Mouse (Mus musculus) spleen, postnatal 4 days (tissue): ENCODE data around the gene Atxn1.

ENCODE experiments used
- DNase-seq, 2 experiments: peaks; one replicate each; pipeline ENCODE4 v3.0.0; 2022; ENCODE audit warnings: low spot score in 2 of 2

Gene Atxn1

DNA sequence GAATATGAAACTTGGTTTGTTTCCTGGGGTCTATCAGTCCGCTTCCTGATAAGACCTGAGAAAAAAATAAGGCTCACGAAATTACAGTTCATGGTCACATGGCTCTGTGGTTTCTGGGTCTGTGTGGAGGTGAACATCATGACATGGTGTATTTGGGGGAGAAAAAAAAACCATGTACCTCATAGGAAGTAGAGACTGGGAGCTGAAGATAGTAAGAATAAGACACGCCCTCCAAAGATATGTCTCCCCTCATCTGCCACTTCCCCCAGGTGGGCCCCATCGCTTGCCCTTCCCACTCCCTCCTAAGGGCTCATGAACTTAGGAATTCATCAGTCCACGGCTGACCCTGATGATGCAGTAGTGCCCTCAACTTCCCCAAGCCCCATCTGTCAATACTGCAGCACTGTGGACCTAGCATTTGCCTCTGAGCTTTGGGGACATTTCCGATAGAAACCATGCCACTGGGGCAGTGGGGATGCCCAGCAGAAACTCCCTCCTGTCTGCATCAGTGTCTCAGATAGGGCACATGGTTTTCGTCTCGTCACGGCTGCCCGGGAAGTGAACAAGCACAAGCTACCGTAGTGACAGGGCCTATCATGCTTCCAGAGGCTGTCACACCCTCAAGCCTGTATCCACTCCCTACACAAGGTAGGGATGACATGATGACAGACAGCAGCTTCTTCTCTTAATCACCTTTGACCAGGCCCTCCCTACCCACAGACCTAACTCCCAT lies 437.4 kb downstream of the Atxn1 start:
- peak; percentile 75 to 81 for DNase-seq

DNA sequence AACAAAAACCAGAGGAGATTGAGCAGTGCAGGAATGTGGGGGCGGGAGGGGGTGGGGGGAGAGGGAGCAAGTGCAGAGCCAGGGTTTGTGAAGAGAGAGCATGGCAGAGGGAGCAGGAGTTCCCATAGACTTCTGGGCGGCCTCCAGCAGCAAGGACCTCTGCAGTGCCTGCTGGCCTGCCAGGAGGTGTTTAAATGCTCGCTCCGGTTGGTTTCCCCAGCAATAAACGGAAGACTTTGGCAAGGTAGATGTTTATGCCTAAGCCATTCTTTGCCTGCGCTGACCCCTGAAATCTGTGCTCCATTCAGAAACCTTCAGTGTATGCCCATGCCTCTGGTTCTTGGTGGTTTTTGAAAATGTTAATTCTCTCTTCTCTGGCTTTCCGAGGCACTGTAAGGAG lies 438.6 kb downstream of the Atxn1 start:
- DNase-seq, result no peak

DNA sequence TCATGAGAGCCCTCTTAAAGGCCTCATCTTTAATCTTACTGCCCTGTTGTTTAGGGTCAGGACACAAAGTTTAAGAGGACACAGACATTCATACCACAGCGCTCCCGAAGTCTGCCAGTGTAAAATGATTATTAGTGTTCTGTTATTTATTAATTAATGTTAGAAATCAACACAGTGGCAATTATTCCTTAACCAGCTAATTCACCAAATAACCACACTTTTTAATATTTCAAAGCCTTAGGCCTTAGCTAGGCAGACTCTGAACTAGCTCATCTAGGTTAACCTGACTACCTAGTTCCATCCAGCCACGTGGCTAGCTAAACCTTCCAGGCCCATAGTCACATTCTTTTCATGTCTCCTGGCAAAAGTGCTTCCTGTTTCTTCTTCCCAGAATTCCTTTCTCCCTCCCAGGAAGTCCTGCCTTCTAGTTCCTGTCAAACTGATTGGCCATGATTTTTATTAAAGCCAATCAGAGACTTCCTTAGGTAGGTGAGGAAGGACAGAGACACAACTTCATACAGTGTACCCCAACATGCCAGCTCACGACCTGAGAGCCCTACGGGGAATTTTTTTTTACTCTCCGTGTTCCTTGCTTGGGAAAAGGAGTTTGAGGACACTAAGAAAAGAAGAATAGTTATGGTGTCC lies 439.9 kb downstream of the Atxn1 start:
- no peak for DNase-seq

DNA sequence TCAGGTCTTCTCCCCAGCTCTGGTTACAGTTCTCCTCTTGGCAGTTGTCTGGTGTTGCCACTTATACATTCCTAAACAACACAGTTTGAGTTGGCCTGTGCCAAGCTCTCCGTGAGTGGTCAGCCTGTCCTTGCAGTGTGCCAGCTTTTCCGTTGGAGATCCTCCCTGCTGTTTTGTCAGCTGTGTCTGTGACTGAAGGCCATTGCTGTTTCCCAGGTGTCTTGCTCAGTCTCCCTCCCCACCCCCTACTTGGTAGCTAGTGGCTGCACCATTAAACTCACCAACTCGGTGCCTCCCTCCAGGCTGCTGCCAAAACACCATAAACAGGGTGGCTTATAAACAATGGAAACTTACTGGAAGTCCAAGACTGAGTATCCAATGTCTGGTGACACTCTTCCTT lies 440.5 kb downstream of the Atxn1 start:
- DNase-seq, result no peak

DNA sequence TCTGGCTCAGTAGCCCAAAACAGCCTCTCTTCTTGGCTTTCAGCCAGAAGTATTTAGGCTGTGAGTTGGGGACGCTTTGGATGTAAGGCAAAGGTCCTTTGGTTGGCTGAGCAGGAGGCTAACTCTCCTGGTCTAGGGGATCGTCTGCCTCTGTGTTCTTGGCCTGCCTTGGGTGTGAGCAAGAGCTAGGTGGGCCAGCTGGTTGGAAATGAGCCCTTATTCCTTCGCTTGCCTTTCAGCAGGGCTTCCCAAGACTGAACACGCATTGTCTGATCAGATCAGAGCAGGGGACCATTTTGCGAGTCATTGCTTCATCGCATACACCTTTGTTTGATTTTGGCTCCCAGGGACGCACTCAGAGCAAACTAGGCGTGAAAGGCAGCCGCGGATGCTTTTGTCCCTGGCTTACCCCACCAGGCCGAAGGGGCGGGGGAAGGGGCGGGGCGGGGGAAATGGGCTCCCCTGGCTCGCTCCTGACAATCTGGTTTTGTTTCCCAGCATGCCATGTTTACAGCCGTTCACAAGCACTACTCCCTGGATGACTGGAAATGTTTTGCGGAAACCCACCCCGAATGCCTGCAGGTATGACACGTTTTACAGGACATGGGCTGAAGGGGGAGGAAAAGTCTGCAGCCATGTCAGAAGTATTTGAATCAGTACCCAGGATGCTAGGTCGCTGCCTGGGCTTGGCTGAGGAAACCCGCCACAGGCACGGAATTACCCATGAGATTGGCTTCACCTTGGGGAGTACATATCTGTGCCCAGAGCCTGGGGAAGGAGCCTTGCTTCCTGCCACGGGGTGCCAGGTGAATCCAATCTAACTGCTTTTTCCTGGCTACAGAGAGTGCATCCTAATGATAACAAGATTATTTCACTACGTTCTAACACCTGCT lies 448.1 kb downstream of the Atxn1 start:
- DNase-seq, result peak in 1 of 2 experiments; percentile 59

DNA sequence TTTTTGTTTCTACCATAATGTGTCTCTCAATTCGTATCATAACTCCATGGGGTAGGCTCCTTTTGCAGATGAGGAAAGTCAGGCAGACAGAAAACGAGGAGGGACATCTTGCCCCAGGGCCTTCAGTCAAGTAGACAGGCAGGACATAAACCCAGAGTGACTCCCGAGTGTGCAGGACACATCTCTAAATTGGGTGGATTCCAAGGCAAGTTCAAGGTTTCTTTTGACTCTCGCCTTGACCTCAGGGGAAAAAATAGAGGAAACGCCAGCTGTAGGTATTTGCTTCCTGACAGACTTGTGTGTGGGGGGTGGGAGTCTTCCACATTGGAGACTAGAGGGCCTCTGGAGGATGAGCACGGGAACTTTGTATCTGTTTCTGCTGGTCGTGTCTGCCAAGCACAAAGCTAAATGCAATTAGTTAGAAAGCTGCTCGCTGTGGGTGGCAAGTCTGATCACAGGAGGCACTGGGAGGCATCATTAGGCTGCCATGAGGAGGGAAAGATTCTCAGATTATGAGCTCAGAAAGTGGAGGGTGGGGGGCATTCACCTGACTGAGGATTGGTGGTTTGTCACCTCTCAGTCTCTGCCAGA lies 449.9 kb downstream of the Atxn1 start:
- no peak for DNase-seq

DNA sequence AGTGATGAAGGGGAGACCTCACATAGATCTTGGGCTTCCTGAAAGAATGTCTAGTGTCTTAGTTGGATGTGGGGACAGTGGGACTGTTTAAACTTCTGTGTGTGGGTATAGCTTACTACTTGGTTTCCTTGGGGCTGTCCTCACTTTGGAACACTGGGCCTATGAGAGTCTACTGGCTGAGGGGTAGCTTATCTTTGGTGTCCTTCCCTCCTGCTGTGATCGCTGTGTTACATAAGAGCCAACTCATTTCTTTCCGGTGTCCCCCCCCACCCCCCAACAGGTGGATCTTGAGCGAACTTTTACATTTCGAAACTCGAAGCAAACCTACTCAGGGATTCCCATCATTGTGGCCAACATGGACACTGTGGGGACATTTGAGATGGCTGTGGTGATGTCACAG lies 450.7 kb downstream of the Atxn1 start:
- DNase-seq, result no peak

DNA sequence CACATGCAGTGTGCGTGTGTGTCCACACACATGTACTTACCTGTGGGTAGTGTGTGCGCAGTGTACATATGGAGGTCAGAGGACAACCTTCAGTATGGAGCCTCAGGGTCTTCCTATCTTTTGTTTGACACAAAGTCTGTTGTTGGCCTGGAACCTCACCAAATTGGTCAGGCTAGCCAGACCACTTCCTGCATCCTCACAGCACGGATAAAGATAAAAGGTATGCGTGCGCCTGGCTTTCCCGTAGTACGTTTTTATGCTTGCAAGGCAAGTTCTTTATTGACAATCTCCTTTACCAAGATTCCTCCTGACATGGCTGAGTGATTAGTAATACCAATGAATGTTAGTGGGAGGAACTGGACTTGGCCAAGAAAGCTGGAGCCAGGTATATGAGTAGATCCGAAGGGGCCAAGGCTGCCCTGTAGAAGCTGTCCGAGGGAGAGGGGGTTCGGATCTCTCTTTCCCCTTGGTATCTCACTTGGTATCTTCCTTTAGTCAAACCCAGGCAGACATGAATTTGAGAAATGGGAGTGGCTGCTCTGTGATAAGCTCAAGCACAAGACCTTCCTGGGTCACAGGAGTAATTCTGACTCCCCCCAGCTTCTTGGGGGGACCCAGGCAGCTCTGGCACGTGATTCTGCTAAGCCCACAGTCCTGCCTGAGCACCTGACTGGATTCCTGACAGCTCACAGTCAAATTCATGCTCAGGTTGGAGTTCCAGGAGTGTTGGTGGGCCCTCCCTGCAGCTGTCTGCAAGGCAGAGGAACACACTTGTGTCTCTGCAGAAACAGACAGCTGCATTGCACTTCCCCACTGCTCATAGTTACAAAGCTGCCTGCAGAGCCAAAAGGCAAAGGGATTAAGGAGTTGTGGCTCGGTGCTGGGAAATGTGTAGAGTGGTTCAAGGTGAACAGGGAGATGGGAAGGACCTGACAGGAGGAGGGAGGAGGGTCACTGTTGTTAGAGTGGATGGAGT lies 451.5 kb downstream of the Atxn1 start:
- DNase-seq, result no peak

DNA sequence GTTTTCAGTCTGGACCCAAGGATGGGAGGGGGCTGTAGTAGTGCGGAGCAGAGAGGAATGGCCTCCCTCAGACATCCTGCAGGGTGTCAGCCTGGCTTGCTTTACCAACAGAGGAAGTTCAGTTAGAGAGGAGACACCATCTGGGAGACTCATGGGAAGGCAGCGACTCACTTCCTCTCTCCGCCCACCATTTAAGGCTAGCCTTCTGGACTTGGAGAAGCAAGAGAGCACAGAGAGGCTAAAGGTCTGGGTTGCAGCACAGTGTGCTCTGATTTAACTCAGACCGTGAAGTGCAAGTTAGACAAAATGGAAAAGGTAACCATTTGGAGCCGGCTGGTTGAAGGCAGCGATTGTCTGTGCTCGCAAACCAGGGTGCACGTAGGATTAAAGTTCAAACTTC lies 452.3 kb downstream of the Atxn1 start:
- no peak for DNase-seq

DNA sequence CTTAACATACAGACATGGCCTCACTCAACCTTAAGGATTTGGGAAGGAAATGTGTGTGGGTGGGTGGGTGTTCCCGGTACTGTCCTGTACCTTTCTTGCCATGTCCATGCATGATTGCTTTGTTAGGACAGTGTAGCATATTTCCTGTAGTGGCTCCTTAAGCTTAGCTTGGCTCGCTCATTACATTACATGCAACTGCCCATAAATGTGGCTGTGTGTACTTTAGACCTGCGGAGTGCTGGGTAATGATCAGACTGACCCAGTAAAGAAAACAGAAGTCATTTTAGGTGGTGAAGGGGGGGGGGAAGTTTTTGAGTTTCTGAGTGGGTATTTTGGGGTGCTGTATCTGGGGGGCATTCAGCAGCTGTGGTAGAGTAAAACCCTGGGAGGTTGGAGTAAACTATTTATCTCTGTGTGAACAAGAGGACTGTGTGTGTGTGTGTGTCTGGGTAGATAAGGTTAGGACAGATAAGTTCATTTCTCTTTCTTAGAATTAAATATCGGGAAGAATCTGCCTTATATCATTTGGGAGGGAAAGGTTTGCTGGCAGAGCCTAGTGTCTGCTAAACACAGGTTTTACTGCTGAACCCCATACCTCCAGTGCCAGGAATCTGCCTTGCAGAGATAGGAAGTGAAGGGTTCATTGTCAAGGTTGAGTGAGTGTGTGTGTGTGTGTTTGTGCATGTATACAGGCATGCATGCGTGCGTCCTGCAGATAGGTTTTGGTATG lies 452.9 kb downstream of the Atxn1 start:
- DNase-seq, result no peak

DNA sequence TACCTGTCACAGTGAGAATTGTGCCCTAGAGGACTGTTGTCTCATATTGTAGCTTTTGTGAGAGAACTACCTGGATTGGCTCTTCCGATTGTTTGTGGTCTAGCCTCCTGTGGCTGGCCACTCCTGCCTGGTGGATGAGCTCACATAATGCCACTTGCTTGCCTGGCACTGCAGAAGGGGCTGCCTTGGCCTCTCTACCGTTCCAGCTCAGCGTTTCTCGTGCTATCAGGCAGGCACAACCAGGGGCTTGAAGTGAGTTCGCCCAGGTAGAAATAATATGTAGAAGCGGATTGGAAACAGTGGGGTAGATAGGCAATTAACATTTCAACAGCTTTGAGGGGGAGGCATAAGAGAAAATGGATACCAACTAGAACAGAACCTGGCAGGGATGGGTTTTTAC lies 455.4 kb downstream of the Atxn1 start:
- no peak for DNase-seq

DNA sequence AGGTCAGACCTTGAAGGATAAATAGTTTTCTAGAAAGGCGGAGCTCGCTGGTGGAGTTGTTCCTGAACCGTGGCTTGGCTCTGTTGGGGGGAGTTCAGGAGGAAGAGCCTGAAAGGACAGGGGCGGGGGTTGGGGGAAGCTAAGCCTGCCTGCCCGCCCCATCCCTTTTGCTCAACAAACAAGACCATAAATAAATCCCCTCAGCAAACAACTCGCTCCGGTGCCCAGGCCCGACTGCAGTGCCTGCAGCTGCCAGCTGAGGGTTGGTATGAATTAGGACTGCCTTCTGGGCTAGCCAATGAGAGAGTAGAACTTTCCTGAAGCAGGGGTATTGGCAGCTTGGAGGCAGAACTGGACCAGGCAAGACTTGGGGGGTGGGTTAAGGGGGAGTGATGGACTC lies 456.3 kb downstream of the Atxn1 start:
- DNase-seq, result peak; percentile 70 to 84

DNA sequence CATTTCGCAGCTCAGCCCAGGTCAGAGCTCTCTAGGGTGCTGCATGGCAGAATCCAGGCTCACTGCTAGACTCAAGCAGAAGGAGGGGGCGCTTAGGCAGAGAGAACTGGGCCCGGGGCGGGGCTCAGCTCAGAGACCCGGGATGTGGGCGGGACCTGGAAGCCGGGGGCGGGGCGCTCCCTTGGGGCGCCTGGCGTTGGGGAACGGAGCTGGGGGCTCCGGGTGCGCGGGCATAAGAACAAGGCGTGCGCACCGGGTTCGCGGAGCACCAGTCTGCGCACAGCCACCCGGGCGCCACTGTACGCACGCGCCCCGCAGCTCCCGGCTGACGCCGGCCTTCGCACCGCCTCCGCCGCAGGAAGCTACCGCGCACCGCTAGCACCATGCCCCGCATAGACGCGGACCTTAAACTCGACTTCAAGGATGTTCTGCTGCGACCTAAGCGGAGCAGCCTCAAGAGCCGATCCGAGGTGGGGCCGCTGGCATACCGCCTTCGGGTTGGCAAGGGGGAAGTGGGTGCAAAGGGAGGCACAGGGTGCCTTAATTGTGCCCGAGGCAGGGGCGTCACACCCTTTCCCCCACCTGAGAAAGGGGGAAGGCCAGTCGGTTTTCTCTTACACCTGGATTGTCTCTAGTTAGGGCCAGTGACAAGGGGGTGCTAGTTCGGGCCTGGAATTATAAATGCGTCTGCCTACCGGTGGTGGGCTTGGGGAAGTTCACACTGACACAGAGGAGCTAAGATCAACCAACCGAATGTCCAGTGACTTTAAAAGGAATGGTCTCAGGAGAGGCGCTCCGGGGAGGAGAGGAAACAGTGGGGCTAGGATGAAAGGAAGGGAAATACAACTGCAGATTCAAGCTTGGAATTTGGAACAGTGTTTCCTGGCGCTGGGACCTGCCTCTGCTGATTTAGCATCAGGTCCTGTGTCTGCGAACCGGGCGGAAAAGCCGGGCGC lies 457.3 kb downstream of the Atxn1 start, which contains the start of gene Gmpr:
Gene Gmpr (plus strand): TSS at position 171 of the 956 bp plus-strand sequence.
- peak; percentile 86 to 88 for DNase-seq

DNA sequence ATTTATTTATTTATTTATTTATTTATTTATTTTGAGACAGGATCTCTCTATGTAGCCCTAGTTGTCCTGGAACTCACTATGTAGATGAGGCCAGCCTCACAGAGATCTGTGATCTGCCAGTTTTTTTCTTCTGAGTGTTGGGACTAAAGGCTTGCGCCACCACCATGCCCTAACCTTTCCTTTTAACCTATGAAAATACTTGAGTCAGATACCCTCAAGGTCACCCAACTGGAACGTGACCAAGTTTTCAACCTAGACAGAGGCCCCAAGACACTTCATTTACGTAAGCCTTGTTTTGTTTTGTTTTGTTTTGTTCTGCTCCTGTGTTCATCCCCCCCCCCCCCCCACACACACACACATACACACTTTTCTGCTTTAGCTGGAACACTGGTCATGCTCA lies 459.3 kb downstream of the Atxn1 start:
- no peak for DNase-seq

DNA sequence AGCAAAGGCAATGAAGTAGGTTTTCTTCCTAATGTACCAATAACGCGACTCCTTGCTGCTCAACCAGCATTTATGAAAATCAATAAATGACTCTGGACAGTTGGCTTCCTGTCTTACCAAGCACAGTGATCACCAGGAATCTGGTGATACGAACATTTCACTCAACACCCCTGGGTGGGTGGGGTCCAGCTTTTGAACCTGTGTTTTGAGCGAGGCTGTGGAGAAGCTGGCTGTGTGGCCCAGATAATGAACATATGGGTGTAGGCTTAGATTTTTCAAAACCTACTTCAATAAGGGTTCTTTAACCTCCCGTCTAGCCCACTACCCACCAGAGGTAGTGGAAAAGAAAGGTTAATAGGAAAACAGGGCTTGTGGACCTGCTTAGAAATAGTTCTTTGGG lies 462.0 kb downstream of the Atxn1 start:
- DNase-seq, result peak in 1 of 2 experiments; percentile 47

DNA sequence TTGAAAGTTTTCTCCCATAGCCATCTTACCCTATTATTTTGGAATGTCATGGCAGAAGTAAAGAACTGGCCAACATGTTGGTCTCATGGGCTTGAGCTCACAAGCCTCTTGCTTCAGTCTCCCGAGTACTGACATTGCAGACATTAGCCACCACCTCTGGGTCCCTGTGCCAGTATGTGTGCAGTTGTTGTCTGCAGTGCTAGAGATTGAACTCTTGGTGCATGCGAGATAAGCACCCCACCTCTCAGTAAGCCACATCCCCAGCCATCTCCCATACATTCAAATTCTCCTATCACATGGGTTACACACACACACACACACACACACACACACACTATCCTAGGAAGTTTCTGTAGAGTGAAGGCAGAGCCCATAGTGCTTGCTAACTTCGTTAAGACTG lies 464.9 kb downstream of the Atxn1 start:
- no peak for DNase-seq
